ENCODE assay signal across 8 mouse cellular contexts in genomic region chr4:116016862-116017299, GRCm38 (mm10). TPM values are rescaled to one million over a fixed set of nuclear protein-coding genes. Genes with fewer than 3 reads are reported as not detected.
DNase-seq lines count a peak whose midpoint lies in the region; ATAC-seq and TF ChIP-seq lines count a peak whose summit lies in the region.

No protein-coding gene starts in this region.

- WGBS in lung, embryonic 14.5 days, result 7% methylated on average over 16 of the region's 16 CpGs
- 5% methylated on average over 16 of the region's 16 CpGs for WGBS in intestine, embryonic 16.5 days
- 6% methylated on average over 16 of the region's 16 CpGs for WGBS in neural tube, embryonic 13.5 days

- ATAC-seq in lung, embryonic 14.5 days (ENCODE audit: insufficient read depth), result peak; percentile 50; the same call in 1 of the 2 replicates
- peak; percentile 28 for ATAC-seq in intestine, embryonic 16.5 days
- peak; percentile 25; the same call in 1 of the 2 replicates for ATAC-seq in neural tube, embryonic 13.5 days (ENCODE audit: low read depth)

- H3K27ac ChIP-seq in lung, embryonic 14.5 days (ENCODE audit: low read depth), result no peak overlapping the region
- no peak overlapping the region for H3K27ac ChIP-seq in embryonic fibroblast, embryonic 13.5 days (ENCODE audit: insufficient read depth, low read length)
- H3K27ac ChIP-seq in intestine, embryonic 16.5 days (ENCODE audit: low read length), result peak overlapping the region; percentile 92
- H3K27ac ChIP-seq in neural tube, embryonic 13.5 days (replicated peaks), result peak overlapping the region; percentile 25; the same call in 1 of the 2 replicates

- peak overlapping the region; percentile 87 for H3K4me2 ChIP-seq in lung, embryonic 14.5 days
- H3K4me2 ChIP-seq in intestine, embryonic 16.5 days (ENCODE audit: low read depth, low read length), result peak overlapping the region; percentile 94
- H3K4me2 ChIP-seq in neural tube, embryonic 13.5 days, result peak overlapping the region; percentile 91

- peak overlapping the region; percentile 59 for H3K4me3 ChIP-seq in lung, embryonic 14.5 days (ENCODE audit: low read depth, low read length)
- peak overlapping the region; percentile 44; the same call in 1 of the 2 replicates for H3K4me3 ChIP-seq in embryonic fibroblast, embryonic 13.5 days (ENCODE audit: insufficient read depth, low read length)
- peak overlapping the region; percentile 78 for H3K4me3 ChIP-seq in intestine, embryonic 16.5 days (ENCODE audit: low read length)
- H3K4me3 ChIP-seq in neural tube, embryonic 13.5 days, result peak overlapping the region; percentile 65

- H3K4me1 ChIP-seq in lung, embryonic 14.5 days (ENCODE audit: insufficient read depth), result no peaks in the 10 kb centered on the region
- no peaks in the 10 kb centered on the region for H3K4me1 ChIP-seq in embryonic fibroblast, embryonic 13.5 days (ENCODE audit: control insufficient read depth, insufficient read depth, low read length)
- H3K4me1 ChIP-seq in intestine, embryonic 16.5 days (ENCODE audit: control insufficient read depth, insufficient read depth, low read length), result peaks cover 12% of the 10 kb centered on the region; the same call in 1 of the 2 replicates
- peaks cover 11% of the 10 kb centered on the region for H3K4me1 ChIP-seq in neural tube, embryonic 13.5 days (replicated peaks)

- peaks cover 51% of the 10 kb centered on the region for H3K27me3 ChIP-seq in lung, embryonic 14.5 days (ENCODE audit: insufficient read depth, low read length)
- peaks cover 14% of the 10 kb centered on the region for H3K27me3 ChIP-seq in intestine, embryonic 16.5 days (replicated peaks; ENCODE audit: control insufficient read depth, insufficient read depth, low read length)
- peaks cover 58% of the 10 kb centered on the region for H3K27me3 ChIP-seq in neural tube, embryonic 13.5 days

- TF ChIP-seq CTCF in lung, embryonic 14.5 days (IDR thresholded peaks at IDR 0.05; ENCODE audit: low read depth), result no peak
- no peak for TF ChIP-seq CTCF in embryonic fibroblast, embryonic 13.5 days (IDR thresholded peaks at IDR 0.05; ENCODE audit: borderline replicate concordance, insufficient read depth, low read length)

- no peaks in the 10 kb centered on the region for H3K9me3 ChIP-seq in lung, embryonic 14.5 days (ENCODE audit: low read depth, low read length)
- H3K9me3 ChIP-seq in intestine, embryonic 16.5 days (ENCODE audit: control insufficient read depth, low read length), result no peaks in the 10 kb centered on the region
- no peaks in the 10 kb centered on the region for H3K9me3 ChIP-seq in neural tube, embryonic 13.5 days

- no peak for TF ChIP-seq POLR2A in embryonic fibroblast, embryonic 13.5 days (IDR thresholded peaks at IDR 0.05; ENCODE audit: low read depth, low read length)

- H3K9ac ChIP-seq in lung, embryonic 14.5 days, result peak overlapping the region; percentile 57
- peak overlapping the region; percentile 84 for H3K9ac ChIP-seq in intestine, embryonic 16.5 days (ENCODE audit: low read depth, low read length)
- peak overlapping the region; percentile 80 for H3K9ac ChIP-seq in neural tube, embryonic 13.5 days

- DNase-seq in lung, embryonic 14.5 days, result no peak
- no peak for DNase-seq in lung, postnatal 14 days
- DNase-seq in spleen, adult 12 weeks (ENCODE audit: low spot score), result no peak
- DNase-seq in cerebellum, adult 9-11 months, result no peak
- no peak for DNase-seq in right cerebral cortex, postnatal 10 days (ENCODE audit: low spot score in 2 of 2)

- no peaks in the 10 kb centered on the region for H3K36me3 ChIP-seq in lung, embryonic 14.5 days (ENCODE audit: insufficient read depth)
- H3K36me3 ChIP-seq in intestine, embryonic 16.5 days (ENCODE audit: control insufficient read depth, insufficient read depth, low read length), result no peaks in the 10 kb centered on the region
- no peaks in the 10 kb centered on the region for H3K36me3 ChIP-seq in neural tube, embryonic 13.5 days

RNA-seq across cellular contexts. Expression of gene Faah, which starts 0.8 kb away (rescaled TPM):
- 6.3 and 8.0 TPM in 2 replicates for polyA plus RNA-seq in lung, embryonic 14.5 days (2014; fragmentation: Nextera tagmentation; extraction: Ambion mirVana)
- not detected in 2 replicates for polyA plus RNA-seq in embryonic fibroblast, embryonic 13.5 days (2011; ENCODE audit: insufficient read length, low read depth, missing spikeins)
- 83.7 and 108 TPM in 2 replicates for polyA plus RNA-seq in intestine, embryonic 16.5 days (2015; fragmentation: Nextera tagmentation; extraction: Ambion mirVana)
- 10.7 and 10.8 TPM in 2 replicates for polyA plus RNA-seq in neural tube, embryonic 13.5 days (2015; fragmentation: Nextera tagmentation; extraction: Ambion mirVana)

RNA-seq across cellular contexts. Expression of gene Nsun4, which starts 36.8 kb away (rescaled TPM):
- polyA plus RNA-seq in lung, embryonic 14.5 days (2014; fragmentation: Nextera tagmentation; extraction: Ambion mirVana), result 21.9 and 24.5 TPM in 2 replicates
- polyA plus RNA-seq in embryonic fibroblast, embryonic 13.5 days (2011; ENCODE audit: insufficient read length, low read depth, missing spikeins), result 13.0 and 17.6 TPM in 2 replicates
- polyA plus RNA-seq in intestine, embryonic 16.5 days (2015; fragmentation: Nextera tagmentation; extraction: Ambion mirVana), result 39.8 and 41.7 TPM in 2 replicates
- polyA plus RNA-seq in neural tube, embryonic 13.5 days (2015; fragmentation: Nextera tagmentation; extraction: Ambion mirVana), result 13.7 and 17.2 TPM in 2 replicates

RNA-seq across cellular contexts. Expression of gene Uqcrh, which starts 58.0 kb away (rescaled TPM):
- polyA plus RNA-seq in lung, embryonic 14.5 days (2014; fragmentation: Nextera tagmentation; extraction: Ambion mirVana), result 466 and 476 TPM in 2 replicates
- polyA plus RNA-seq in embryonic fibroblast, embryonic 13.5 days (2011; ENCODE audit: insufficient read length, low read depth, missing spikeins), result 360 and 404 TPM in 2 replicates
- polyA plus RNA-seq in intestine, embryonic 16.5 days (2015; fragmentation: Nextera tagmentation; extraction: Ambion mirVana), result 745 and 751 TPM in 2 replicates
- polyA plus RNA-seq in neural tube, embryonic 13.5 days (2015; fragmentation: Nextera tagmentation; extraction: Ambion mirVana), result 484 and 500 TPM in 2 replicates

RNA-seq across cellular contexts. Expression of gene Lrrc41, which starts 58.2 kb away (rescaled TPM):
- 77.2 and 82.6 TPM in 2 replicates for polyA plus RNA-seq in lung, embryonic 14.5 days (2014; fragmentation: Nextera tagmentation; extraction: Ambion mirVana)
- polyA plus RNA-seq in embryonic fibroblast, embryonic 13.5 days (2011; ENCODE audit: insufficient read length, low read depth, missing spikeins), result 71.6 and 81.9 TPM in 2 replicates
- polyA plus RNA-seq in intestine, embryonic 16.5 days (2015; fragmentation: Nextera tagmentation; extraction: Ambion mirVana), result 77.4 and 79.3 TPM in 2 replicates
- polyA plus RNA-seq in neural tube, embryonic 13.5 days (2015; fragmentation: Nextera tagmentation; extraction: Ambion mirVana), result 70.9 and 72.9 TPM in 2 replicates

Comparison
In these comparisons a context has a peak if more than half of its experiments do, and no peak if none do; other contexts are left out.
1. H3K27ac ChIP-seq: peak in intestine, embryonic 16.5 days (single experiment) and neural tube, embryonic 13.5 days (single experiment); none in lung, embryonic 14.5 days (single experiment) and embryonic fibroblast, embryonic 13.5 days (single experiment).
2. Peak in every context shown above with its lines, with median percentiles within 50 percentile points of each other: ATAC-seq, H3K4me2 ChIP-seq, H3K4me3 ChIP-seq and H3K9ac ChIP-seq.